In the genomic region with DNA sequence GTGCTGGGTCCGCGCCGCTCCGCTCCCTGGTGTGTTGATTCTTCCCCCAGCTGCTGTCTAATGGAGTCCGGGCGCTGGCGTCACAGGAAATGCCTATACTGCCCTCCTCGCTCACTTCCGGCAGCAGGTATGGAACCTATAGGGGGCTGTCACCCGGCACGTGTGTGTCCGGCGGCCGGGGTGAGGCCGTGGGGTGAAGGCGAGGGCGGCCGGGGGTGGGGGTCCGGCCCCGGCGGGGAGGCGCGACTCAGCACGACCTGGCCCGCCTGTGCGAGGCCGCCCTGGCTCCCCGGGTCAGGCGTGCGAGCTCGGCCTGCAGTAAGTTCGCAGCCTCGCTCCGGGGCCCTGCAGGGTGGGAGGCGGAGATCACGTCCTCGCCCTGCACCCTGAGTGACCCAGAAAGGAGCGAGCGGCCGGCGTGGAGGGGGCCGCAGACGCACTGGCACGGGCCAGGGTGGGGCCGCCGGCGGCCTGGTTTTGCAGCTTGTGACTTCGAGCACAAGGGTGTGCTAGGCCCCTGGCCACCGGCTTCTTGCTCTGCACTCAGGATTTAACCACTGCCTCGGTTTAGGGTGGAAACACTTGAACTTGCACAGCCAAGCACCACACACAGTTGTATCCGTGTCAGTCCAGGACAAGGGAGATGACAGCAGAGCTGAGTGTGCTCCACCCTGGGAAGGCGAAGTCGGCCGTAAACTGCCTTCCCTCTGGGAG, we compare ENCODE assay signal across 8 mouse cellular contexts. TPM values are rescaled to one million over a fixed set of nuclear protein-coding genes. Genes with fewer than 3 reads are reported as not detected.
DNase-seq lines count a peak whose midpoint lies in the region; ATAC-seq and TF ChIP-seq lines count a peak whose summit lies in the region.

A gene (minus strand): TSS at position 82 of the 714 bp plus-strand sequence.

- DNase-seq in CD4-positive helper T cell, adult 2 months (ENCODE audit: low read depth, low spot score), result peak; percentile 90
- DNase-seq in brain, embryonic 14.5 days (ENCODE audit: low read depth), result peak; percentile 95
- DNase-seq in kidney, postnatal 10 days, result peak; percentile 89
- DNase-seq in natural killer cell, adult 2 months (ENCODE audit: low spot score in 2 of 2), result peak; percentile 81 to 84

- H3K4me3 ChIP-seq in erythroblast, embryonic 14.5 days (replicated peaks), result peak within 1 kb of the TSS; percentile 100
- peak within 1 kb of the TSS; percentile 98 for H3K4me3 ChIP-seq in heart, embryonic 13.5 days
- peak within 1 kb of the TSS; percentile 100 for H3K4me3 ChIP-seq in liver, embryonic 12.5 days
- H3K4me3 ChIP-seq in stomach, embryonic 15.5 days (replicated peaks), result peak within 1 kb of the TSS; percentile 96

- H3K4me2 ChIP-seq in heart, embryonic 13.5 days, result peak within 1 kb of the TSS; percentile 91
- H3K4me2 ChIP-seq in liver, embryonic 12.5 days, result peak within 1 kb of the TSS; percentile 86
- H3K4me2 ChIP-seq in stomach, embryonic 15.5 days, result peak within 1 kb of the TSS; percentile 81

- ATAC-seq in heart, embryonic 13.5 days (ENCODE audit: extremely low read depth, insufficient number of reproducible peaks, low FRiP score, low TSS enrichment), result peak; percentile 82
- peak; percentile 79 for ATAC-seq in liver, embryonic 12.5 days
- peak; percentile 91 for ATAC-seq in stomach, embryonic 15.5 days (ENCODE audit: insufficient read depth, low FRiP score, low read depth)

- H3K27ac ChIP-seq in heart, embryonic 13.5 days (replicated peaks), result peak within 1 kb of the TSS; percentile 97
- H3K27ac ChIP-seq in liver, embryonic 12.5 days, result peak within 1 kb of the TSS; percentile 99
- H3K27ac ChIP-seq in stomach, embryonic 15.5 days, result peak within 1 kb of the TSS; percentile 91

- no peak for TF ChIP-seq CTCF in brain, embryonic 14.5 days (IDR thresholded peaks at IDR 0.05; ENCODE audit: borderline replicate concordance, extremely low read depth, insufficient read depth, insufficient read length)

- TF ChIP-seq POLR2A in brain, embryonic 14.5 days (IDR thresholded peaks at IDR 0.05; ENCODE audit: borderline replicate concordance, extremely low read depth, insufficient read depth, insufficient read length, poor library complexity, severe bottlenecking), result peak; percentile 75; the same call in 1 of the 2 replicates

- peak within 1 kb of the TSS; percentile 100 for H3K9ac ChIP-seq in heart, embryonic 13.5 days
- H3K9ac ChIP-seq in liver, embryonic 12.5 days, result peak within 1 kb of the TSS; percentile 100
- H3K9ac ChIP-seq in stomach, embryonic 15.5 days, result peak within 1 kb of the TSS; percentile 97

- H3K4me1 ChIP-seq in erythroblast, embryonic 14.5 days (ENCODE audit: control insufficient read depth), result peaks cover 67% of the 10 kb centered on the region
- peaks cover 42% of the 10 kb centered on the region for H3K4me1 ChIP-seq in heart, embryonic 13.5 days
- H3K4me1 ChIP-seq in liver, embryonic 12.5 days, result peaks cover 66% of the 10 kb centered on the region
- peaks cover 16% of the 10 kb centered on the region; the same call in 1 of the 2 replicates for H3K4me1 ChIP-seq in stomach, embryonic 15.5 days

- peaks cover 83% of the 10 kb centered on the region for H3K36me3 ChIP-seq in erythroblast, embryonic 14.5 days (ENCODE audit: control insufficient read depth)
- peaks cover 17% of the 10 kb centered on the region for H3K36me3 ChIP-seq in heart, embryonic 13.5 days
- peaks cover 27% of the 10 kb centered on the region for H3K36me3 ChIP-seq in liver, embryonic 12.5 days
- H3K36me3 ChIP-seq in stomach, embryonic 15.5 days, result no peaks in the 10 kb centered on the region; the same call in 1 of the 2 replicates

- WGBS in heart, embryonic 13.5 days, result 1% methylated on average over 54 of the region's 54 CpGs
- under 1% methylated on average over 52 of the region's 54 CpGs for WGBS in liver, embryonic 12.5 days (ENCODE audit: insufficient replicate concordance)
- WGBS in stomach, embryonic 15.5 days, result under 1% methylated on average over 47 of the region's 54 CpGs

- H3K9me3 ChIP-seq in erythroblast, embryonic 14.5 days (ENCODE audit: control insufficient read depth, low read length), result no peaks in the 10 kb centered on the region
- H3K9me3 ChIP-seq in heart, embryonic 13.5 days, result no peaks in the 10 kb centered on the region
- H3K9me3 ChIP-seq in liver, embryonic 12.5 days (replicated peaks), result no peaks in the 10 kb centered on the region
- no peaks in the 10 kb centered on the region for H3K9me3 ChIP-seq in stomach, embryonic 15.5 days

- H3K27me3 ChIP-seq in erythroblast, embryonic 14.5 days (ENCODE audit: control insufficient read depth), result no peaks in the 10 kb centered on the region
- H3K27me3 ChIP-seq in heart, embryonic 13.5 days (replicated peaks), result no peaks in the 10 kb centered on the region
- no peaks in the 10 kb centered on the region for H3K27me3 ChIP-seq in liver, embryonic 12.5 days (replicated peaks)
- no peaks in the 10 kb centered on the region for H3K27me3 ChIP-seq in stomach, embryonic 15.5 days (replicated peaks)

RNA-seq across cellular contexts. Expression of the gene that starts here (rescaled TPM):
- polyA plus RNA-seq in brain, embryonic 14.5 days (2012; rRNA removed), result 56.0 and 78.1 TPM in 2 replicates
- 12.7 and 17.8 TPM in 2 replicates for polyA plus RNA-seq in erythroblast, embryonic 14.5 days (2012)
- 25.9 and 26.7 TPM in 2 replicates for polyA plus RNA-seq in heart, embryonic 13.5 days (2015; fragmentation: Nextera tagmentation; extraction: Ambion mirVana)
- polyA plus RNA-seq in liver, embryonic 12.5 days (2016; fragmentation: Nextera tagmentation; extraction: Ambion mirVana), result 52.5 and 56.7 TPM in 2 replicates
- polyA plus RNA-seq in stomach, embryonic 15.5 days (2015; fragmentation: Nextera tagmentation; extraction: Ambion mirVana), result 32.6 and 33.3 TPM in 2 replicates

Comparison
In these comparisons a context has a peak if more than half of its experiments do, and no peak if none do; other contexts are left out.
1. Peak in every context shown above with its lines: DNase-seq, ATAC-seq, H3K4me3 ChIP-seq and H3K27ac ChIP-seq.